10 mouse cellular contexts compared by ENCODE assay signal in the genomic region with DNA sequence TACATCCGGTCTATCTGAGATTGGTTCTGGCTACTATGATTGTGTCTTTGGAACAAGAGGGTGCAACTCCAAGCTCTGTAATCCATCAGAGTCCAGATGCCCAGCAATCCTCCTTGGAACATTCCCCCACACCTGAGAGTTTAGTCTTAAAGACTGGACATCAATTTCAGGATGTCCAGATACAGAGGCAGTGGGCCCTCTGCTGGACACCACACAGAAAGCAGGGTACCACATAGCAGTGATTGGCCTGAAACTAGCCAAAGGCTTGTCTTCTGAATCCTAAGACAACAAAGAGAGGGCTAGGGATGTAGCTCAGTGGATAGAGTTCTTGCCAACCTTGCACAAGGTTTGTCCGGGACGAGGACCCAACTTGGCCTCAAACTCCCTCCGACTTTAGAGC. TPM values are rescaled to one million over a fixed set of nuclear protein-coding genes. Genes with fewer than 3 reads are reported as not detected.
DNase-seq lines count a peak whose midpoint lies in the region; ATAC-seq and TF ChIP-seq lines count a peak whose summit lies in the region.
"Had no signal": no experiment of that assay in that cellular context is flagged by ENCODE, and none has a peak within 500 bp of the region (broad histone marks: within the 10 kb centered on the region; RNA-seq: fewer than 3 reads in every experiment).

No protein-coding gene starts in this region.

- no peak overlapping the region for H3K4me2 ChIP-seq in kidney, postnatal 0 days (ENCODE audit: low read length)
- H3K4me2 ChIP-seq in kidney, embryonic 15.5 days = no peak overlapping the region

- no peak for ATAC-seq in kidney, postnatal 0 days (replicated peaks; ENCODE audit: low FRiP score, low read depth)
- no peak for ATAC-seq in kidney, embryonic 15.5 days (replicated peaks; ENCODE audit: low FRiP score)

- no peak overlapping the region for H3K27ac ChIP-seq in kidney, postnatal 0 days
- H3K27ac ChIP-seq in kidney, embryonic 15.5 days = no peak overlapping the region

- H3K27me3 ChIP-seq in kidney, postnatal 0 days (ENCODE audit: insufficient read depth, low read length) = no peaks in the 10 kb centered on the region
- no peaks in the 10 kb centered on the region for H3K27me3 ChIP-seq in kidney, embryonic 15.5 days

- H3K4me3 ChIP-seq in kidney, postnatal 0 days (replicated peaks; ENCODE audit: low read depth, low read length) = no peak overlapping the region
- no peak overlapping the region for H3K4me3 ChIP-seq in kidney, embryonic 15.5 days (replicated peaks)
- H3K4me3 ChIP-seq: myocyte had no signal

- no peaks in the 10 kb centered on the region for H3K36me3 ChIP-seq in kidney, postnatal 0 days (ENCODE audit: insufficient read depth, low read length)
- no peaks in the 10 kb centered on the region for H3K36me3 ChIP-seq in kidney, embryonic 15.5 days

- peak; percentile 81 for TF ChIP-seq CTCF in kidney, postnatal 0 days (IDR thresholded peaks at IDR 0.05; ENCODE audit: low read depth)

- 78% methylated on average over 4 of the region's 4 CpGs for WGBS in kidney, postnatal 0 days
- WGBS in kidney, embryonic 15.5 days = 64% methylated on average over 4 of the region's 4 CpGs

- peak; percentile 31 for DNase-seq in adrenal gland, postnatal 25 days
- DNase-seq in adrenal gland, postnatal 10 days = no peak
- no peak for DNase-seq in kidney, postnatal 0 days (ENCODE audit: low spot score)
- DNase-seq in right cerebral cortex, postnatal 4 days = peak; percentile 28
- no peak for DNase-seq in right cerebral cortex, adult 2 months (ENCODE audit: low spot score in 2 of 2)
- DNase-seq in ovary, postnatal 36 days (ENCODE audit: low spot score) = no peak
- no peak for DNase-seq in urinary bladder, postnatal 14 days (ENCODE audit: low spot score)
- DNase-seq: heart, adult 11 months had no signal

- no peaks in the 10 kb centered on the region for H3K9me3 ChIP-seq in kidney, postnatal 0 days (replicated peaks; ENCODE audit: low read length)
- H3K9me3 ChIP-seq in kidney, embryonic 15.5 days (replicated peaks) = no peaks in the 10 kb centered on the region

- H3K4me1 ChIP-seq in kidney, postnatal 0 days (replicated peaks; ENCODE audit: insufficient read depth, low read length) = no peaks in the 10 kb centered on the region
- no peaks in the 10 kb centered on the region for H3K4me1 ChIP-seq in kidney, embryonic 15.5 days

- H3K9ac ChIP-seq in kidney, postnatal 0 days (ENCODE audit: low read depth, low read length) = no peak overlapping the region
- no peak overlapping the region for H3K9ac ChIP-seq in kidney, embryonic 15.5 days

RNA-seq across cellular contexts. Expression of a gene that starts 25.5 kb away (rescaled TPM):
- 12.8 and 15.9 TPM in 2 replicates for total RNA-seq in adrenal gland, postnatal 25 days (2021)
- 10 to 100 TPM; 11.3 to 11.4 TPM for total RNA-seq in adrenal gland, postnatal 10 days (2021)
- polyA plus RNA-seq in kidney, postnatal 0 days (2015; fragmentation: Nextera tagmentation; extraction: Ambion mirVana) = 2.8 TPM in 2 replicates
- 3.5 and 4.5 TPM in 2 replicates for polyA plus RNA-seq in kidney, embryonic 15.5 days (2015; fragmentation: Nextera tagmentation; extraction: Ambion mirVana)

RNA-seq across cellular contexts. Expression of a gene that starts 37.4 kb away (rescaled TPM):
- 7.1 and 11.0 TPM in 2 replicates for total RNA-seq in adrenal gland, postnatal 25 days (2021)
- total RNA-seq in adrenal gland, postnatal 10 days (2021) = 10 to 100 TPM in 1 of 2 experiments, 1 to 10 TPM in 1; 8.3 to 14.1 TPM
- polyA plus RNA-seq in kidney, postnatal 0 days (2015; fragmentation: Nextera tagmentation; extraction: Ambion mirVana) = 129 and 141 TPM in 2 replicates
- 75.5 and 76.3 TPM in 2 replicates for polyA plus RNA-seq in kidney, embryonic 15.5 days (2015; fragmentation: Nextera tagmentation; extraction: Ambion mirVana)

Comparison
In these comparisons a context has a peak if more than half of its experiments do, and no peak if none do; other contexts are left out.
1. DNase-seq: peak in adrenal gland, postnatal 25 days (single experiment) and right cerebral cortex, postnatal 4 days (single experiment); none in adrenal gland, postnatal 10 days (single experiment), kidney, postnatal 0 days (single experiment), right cerebral cortex, adult 2 months (0 of 2), ovary, postnatal 36 days (single experiment) and urinary bladder, postnatal 14 days (single experiment).